In the genomic region with DNA sequence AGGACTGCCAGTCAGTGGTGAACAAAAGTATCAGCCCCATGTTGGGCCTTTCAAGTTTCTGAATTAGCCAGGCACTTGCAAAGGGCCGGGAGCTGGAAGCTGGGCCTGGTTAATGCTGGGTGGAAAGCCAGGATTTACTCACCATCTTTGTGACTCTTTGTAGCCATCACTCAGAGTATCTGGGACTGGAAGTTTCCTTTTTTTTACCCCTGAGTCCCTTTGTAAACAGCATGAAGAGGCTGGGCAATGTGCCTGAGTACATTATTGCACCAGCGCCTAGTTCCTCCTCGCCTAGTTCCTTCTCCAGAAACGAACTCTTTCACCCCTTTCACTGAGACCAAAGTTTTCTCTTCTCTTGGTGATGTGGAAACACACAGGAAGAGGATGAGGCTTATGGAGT, we compare ENCODE assay signal across 12 mouse cellular contexts.
DNase-seq lines count a peak whose midpoint lies in the region; ATAC-seq and TF ChIP-seq lines count a peak whose summit lies in the region.
"Had no signal": no experiment of that assay in that cellular context is flagged by ENCODE, and none has a peak within 500 bp of the region (broad histone marks: within the 10 kb centered on the region; RNA-seq: fewer than 3 reads in every experiment).

No protein-coding gene starts in this region.

- H3K36me3 ChIP-seq in hindbrain, postnatal 0 days (ENCODE audit: insufficient read depth, low read length): no peaks in the 10 kb centered on the region
- no peaks in the 10 kb centered on the region for H3K36me3 ChIP-seq in hindbrain, embryonic 10.5 days
- H3K36me3 ChIP-seq: liver, embryonic 13.5 days had no signal

- H3K9ac ChIP-seq in hindbrain, postnatal 0 days (replicated peaks; ENCODE audit: low read length): no peak overlapping the region
- H3K9ac ChIP-seq: liver, embryonic 13.5 days had no signal

- no peak overlapping the region for H3K4me3 ChIP-seq in hindbrain, postnatal 0 days (ENCODE audit: low read length)
- no peak overlapping the region for H3K4me3 ChIP-seq in hindbrain, embryonic 10.5 days
- H3K4me3 ChIP-seq: liver, embryonic 13.5 days had no signal

- peak; percentile 41 for DNase-seq in hindbrain, postnatal 0 days (ENCODE audit: low spot score)
- DNase-seq in hindbrain, embryonic 10.5 days (ENCODE audit: low spot score): no peak
- DNase-seq in brain, adult 2 months (ENCODE audit: low read depth, low spot score): peak; percentile 34
- peak; percentile 90 for DNase-seq in lung, postnatal 36 days
- DNase-seq in thymus, adult 18-20 months: no peak
- no peak for DNase-seq in urinary bladder, postnatal 14 days (ENCODE audit: low spot score)
- DNase-seq in cerebellum, adult 11 months: no peak
- DNase-seq: liver, embryonic 13.5 days; thymus, postnatal 4 days had no signal

- H3K4me2 ChIP-seq in hindbrain, postnatal 0 days (ENCODE audit: low read depth, low read length): no peak overlapping the region
- H3K4me2 ChIP-seq: liver, embryonic 13.5 days had no signal

- WGBS in hindbrain, postnatal 0 days: 56% methylated on average over 4 of the region's 4 CpGs
- WGBS in hindbrain, embryonic 10.5 days: 80% methylated on average over 4 of the region's 4 CpGs

- no peaks in the 10 kb centered on the region for H3K9me3 ChIP-seq in hindbrain, postnatal 0 days (ENCODE audit: low read length)
- H3K9me3 ChIP-seq in hindbrain, embryonic 10.5 days: no peaks in the 10 kb centered on the region
- H3K9me3 ChIP-seq: liver, embryonic 13.5 days had no signal

- no peak for ATAC-seq in hindbrain, postnatal 0 days
- ATAC-seq in hematopoietic stem cell, adult 5-6 weeks (replicated peaks in 1 of 2; ENCODE audit: insufficient read depth in 1 of 2, low FRiP score in 2 of 2, low TSS enrichment in 1 of 2, low read depth in 1 of 2, poor library complexity in 2 of 2, severe bottlenecking in 2 of 2): peak; percentile 75 to 87; a peak in 3 of 4 replicates

- no peak overlapping the region for H3K27ac ChIP-seq in hindbrain, postnatal 0 days
- no peak overlapping the region for H3K27ac ChIP-seq in hindbrain, embryonic 10.5 days
- H3K27ac ChIP-seq: kidney, postnatal 0 days; liver, embryonic 13.5 days had no signal

- no peak for TF ChIP-seq CTCF in hindbrain, postnatal 0 days (IDR thresholded peaks at IDR 0.05; ENCODE audit: low read depth)

- H3K4me1 ChIP-seq in hindbrain, postnatal 0 days (ENCODE audit: insufficient read depth, low read length): no peaks in the 10 kb centered on the region
- no peaks in the 10 kb centered on the region for H3K4me1 ChIP-seq in hindbrain, embryonic 10.5 days (replicated peaks)
- H3K4me1 ChIP-seq: liver, embryonic 13.5 days had no signal

- H3K27me3 ChIP-seq in hindbrain, postnatal 0 days (ENCODE audit: insufficient read depth, low read length): no peaks in the 10 kb centered on the region
- no peaks in the 10 kb centered on the region for H3K27me3 ChIP-seq in hindbrain, embryonic 10.5 days (ENCODE audit: insufficient read depth, poor library complexity, severe bottlenecking)
- H3K27me3 ChIP-seq: CH12.LX; liver, embryonic 13.5 days had no signal

Comparison
In these comparisons a context has a peak if more than half of its experiments do, and no peak if none do; other contexts are left out.
1. DNase-seq: peak in hindbrain, postnatal 0 days (single experiment), brain, adult 2 months (single experiment) and lung, postnatal 36 days (single experiment); none in hindbrain, embryonic 10.5 days (single experiment), thymus, adult 18-20 months (0 of 2), urinary bladder, postnatal 14 days (single experiment) and cerebellum, adult 11 months (single experiment).